Mouse (Mus musculus): Measurements from ENCODE around the gene Lars2. TPM values are rescaled to one million over a fixed set of nuclear protein-coding genes. Genes with fewer than 3 reads are reported as not detected.
"Not testable (repeated sequence)": the region's sequence is repeated elsewhere in the genome, so short reads cannot be mapped to it uniquely, and the experiment has no call there.

The Lars2 gene
- total RNA-seq (2022): 100 to 1,000 TPM in 1 of 4 experiments, 10 to 100 TPM in 3; 47.8 to 177 (median 66.6) TPM

- DNase-seq: peak; percentile 92
Measured at GRCm38 (mm10) chr9:123366708-123367385, at the start of gene Lars2. Gene Lars2, plus strand, starts transcription at chr9:123366927.

GRCm38 (mm10) chr9:123326106-123326505 lies 40.6 kb upstream of the Lars2 start:
- DNase-seq: no peak

DNA sequence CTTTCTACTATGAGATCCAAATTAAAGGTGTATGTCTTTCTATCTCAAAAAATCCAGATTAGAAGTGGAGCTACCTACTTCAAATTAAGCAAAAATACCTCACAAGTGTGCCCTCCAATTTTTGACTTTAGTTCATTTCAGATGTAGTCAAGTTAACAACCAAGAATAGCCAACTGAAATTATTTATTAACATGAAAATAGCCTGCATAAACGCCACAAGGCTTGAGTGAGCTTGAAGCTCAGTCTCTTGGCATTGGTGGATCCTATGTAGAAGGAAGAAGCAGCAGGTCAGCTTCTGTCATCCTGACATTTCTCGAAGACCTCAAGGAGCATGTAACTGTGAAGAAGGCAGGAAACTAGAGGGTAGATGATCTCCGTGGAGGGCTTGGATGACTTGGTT lies 38.4 kb upstream of the Lars2 start:
- no peak for DNase-seq

DNA sequence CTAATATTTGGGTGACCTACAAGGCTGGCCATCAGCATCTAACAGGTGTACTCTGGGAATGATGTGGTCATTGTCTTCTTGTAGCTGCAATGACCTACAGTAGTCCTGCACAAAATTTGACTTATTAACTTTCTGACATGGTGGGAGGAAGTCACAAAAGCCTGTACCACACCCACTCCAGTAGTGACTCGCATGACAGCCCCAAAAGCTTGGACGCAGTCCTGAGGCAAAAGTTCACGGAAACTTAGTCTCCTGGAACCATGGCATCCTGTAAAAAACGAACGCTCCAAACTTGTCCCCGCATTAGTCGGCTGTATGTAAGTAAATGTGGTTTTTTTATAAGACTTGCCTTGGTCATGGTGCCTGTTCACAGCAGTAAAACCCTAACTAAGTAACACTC lies 36.9 kb upstream of the Lars2 start:
- DNase-seq: no peak

GRCm38 (mm10) chr9:123330271-123330670 lies 36.5 kb upstream of the Lars2 start:
- not testable (repeated sequence) for DNase-seq

DNA sequence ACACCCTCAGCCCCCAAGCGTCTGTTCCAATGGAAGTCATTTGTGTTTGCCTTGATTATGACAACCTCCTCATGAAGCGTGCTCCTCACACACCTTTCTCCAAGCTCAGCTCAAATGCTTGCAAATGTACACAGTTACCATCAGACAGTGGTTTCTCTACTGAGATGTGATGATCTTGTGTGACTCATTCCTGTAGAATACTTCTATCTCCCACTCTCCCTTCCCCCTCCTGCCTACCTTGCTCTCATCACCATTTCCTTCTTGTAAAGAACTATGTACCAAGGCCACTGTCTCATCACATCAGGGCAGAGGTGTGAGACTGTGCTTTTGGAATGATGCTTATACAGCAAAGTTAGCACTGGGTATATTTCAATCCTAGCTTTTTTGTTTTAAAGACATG lies 33.2 kb upstream of the Lars2 start:
- DNase-seq: no peak

DNA sequence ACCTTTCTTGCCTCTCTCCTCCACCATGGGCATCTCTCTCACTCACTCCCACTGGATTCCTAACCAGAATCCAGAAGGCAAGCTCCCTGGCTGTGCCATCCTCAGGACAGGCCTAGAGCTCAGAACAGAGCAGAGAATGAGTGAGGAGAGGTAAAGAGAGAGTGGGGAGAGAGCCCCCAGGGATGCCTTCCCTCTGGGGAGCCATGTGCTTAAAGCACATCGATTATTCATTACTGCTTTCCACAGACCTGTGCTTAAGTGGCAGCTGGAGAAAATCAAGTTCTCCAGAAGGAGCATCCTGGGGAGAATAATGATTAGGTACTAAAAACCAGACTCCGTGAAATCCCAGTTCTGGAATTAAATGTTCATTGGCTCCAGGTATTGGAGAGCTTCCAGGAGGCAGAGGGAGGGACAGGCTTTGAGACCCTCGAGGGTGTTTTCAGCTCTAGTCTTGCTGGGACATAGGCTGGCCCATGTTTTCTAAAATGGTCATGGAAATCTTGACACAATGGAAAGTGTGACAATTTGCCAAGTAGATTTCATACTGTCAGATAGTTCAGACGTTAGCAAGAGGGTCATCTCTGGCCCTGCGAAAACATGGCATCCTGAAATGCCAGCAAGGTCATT lies 31.6 kb upstream of the Lars2 start:
- DNase-seq: no peak

- no peak for DNase-seq
Measured at GRCm38 (mm10) chr9:123339651-123340144, 27.0 kb upstream of the Lars2 start.

DNA sequence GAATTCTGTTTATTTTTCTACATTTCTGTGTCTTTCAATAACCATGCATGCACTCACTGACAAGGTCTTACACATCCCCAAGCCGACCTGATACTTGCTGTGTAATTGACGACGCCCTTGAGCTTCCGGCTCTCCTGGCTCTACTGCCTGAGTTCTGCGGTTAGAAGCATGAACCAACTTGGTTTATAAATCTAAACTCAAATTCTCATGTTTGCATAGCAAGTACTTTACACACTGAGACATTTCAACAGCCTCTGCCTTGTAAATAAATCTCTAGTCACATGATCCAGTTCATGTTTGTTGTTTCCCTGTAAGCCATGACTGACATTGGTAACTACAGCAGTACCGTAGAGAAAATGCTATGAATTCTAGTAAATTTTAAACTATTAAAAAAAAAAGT lies 25.5 kb upstream of the Lars2 start:
- DNase-seq: no peak

GRCm38 (mm10) chr9:123343069-123343468 lies 23.7 kb upstream of the Lars2 start:
- no peak for DNase-seq

- not testable (repeated sequence) for DNase-seq
Measured at GRCm38 (mm10) chr9:123349286-123349685, 17.4 kb upstream of the Lars2 start.

DNA sequence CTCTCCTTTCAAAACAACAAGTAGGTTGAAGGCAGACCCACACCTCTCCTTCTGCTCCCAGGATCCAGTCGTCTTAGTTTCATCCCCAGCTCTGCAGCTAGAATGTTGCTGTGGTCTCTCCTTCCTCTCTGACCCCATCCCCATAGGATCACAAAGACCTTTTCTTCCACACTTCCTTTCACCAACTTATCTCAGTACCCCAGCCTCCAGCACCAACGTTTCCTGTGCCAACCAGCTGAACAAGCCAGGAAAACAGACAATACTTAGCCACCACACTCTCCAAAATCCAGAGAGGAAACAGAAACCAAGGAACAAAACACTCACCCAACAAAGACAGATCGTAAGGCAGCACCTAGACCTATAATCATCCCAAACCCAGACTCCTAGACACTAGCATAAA lies 6.7 kb upstream of the Lars2 start:
- no peak for DNase-seq

DNA sequence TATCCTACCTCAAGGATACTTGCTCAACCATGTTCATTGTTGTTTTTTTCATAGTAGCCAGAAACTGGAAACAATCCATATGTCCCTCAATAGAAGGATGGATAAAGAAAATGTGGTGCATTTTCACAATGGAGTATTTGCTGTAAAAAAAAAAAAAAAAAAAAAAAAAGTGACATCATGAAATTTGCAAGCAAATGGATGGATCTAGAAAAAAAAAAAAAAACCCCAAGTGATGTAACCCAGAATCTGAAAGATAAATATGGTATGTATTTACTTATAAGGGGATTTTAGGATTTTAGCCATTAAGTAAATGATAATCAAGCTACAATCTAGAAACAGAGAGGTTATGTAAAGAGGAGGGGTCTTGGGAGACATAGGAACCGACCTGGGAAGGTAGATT lies 1.4 kb upstream of the Lars2 start:
- DNase-seq: no peak

DNA sequence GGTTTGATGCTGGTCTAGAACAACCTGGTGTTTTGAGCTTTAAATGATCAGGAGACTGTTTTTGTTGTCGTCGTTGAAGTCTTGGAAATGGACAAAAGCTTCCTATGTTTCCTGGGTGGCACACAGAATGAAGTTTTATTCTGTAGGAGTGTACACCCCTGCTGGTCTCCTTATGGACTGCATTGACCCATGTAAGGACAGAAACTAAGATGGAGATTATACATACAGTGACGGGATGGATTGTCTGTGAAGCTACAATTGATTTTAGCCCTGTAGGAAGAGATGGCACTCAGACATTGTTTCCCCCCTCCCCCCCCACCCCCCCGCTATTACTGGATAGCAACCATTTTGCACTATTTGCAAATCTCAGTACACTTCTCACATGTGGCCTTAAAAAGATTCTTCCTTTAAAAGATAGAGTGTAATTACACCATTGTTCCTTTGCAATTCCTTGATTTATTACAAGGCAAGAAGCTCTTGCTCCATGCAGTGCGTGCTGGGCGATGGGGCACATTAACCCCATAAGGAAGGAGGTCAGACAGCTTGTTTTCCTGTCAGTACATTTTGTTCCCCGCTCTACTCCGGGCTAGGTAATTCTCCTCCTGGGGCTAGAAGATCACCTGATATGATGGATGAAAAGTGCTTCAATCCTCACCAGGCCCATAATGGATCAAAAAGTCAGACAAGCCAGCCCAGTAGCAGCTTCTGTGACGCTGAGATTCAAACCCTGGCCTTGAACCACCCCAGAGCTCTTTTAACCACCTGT lies 602 bp upstream of the Lars2 start:
- DNase-seq: peak; percentile 13

DNA sequence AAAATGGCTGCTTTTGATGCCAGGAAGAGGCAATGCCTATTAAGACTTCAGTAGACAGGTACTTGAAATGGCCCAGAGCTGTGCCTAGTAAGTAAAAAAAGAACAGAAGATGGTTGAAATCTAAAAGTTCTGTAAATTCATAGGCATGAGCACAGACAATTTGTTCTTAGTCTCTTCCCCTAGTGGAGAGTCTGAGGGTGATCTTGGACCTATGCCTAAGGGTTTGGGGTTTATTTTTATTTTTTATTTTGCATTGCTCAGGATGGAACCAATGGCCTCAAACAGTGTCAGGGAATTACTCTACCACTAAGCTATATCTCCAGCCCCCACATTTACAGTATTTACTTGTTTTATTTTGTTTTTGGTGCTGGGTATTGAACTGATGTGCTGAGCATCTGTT lies 909 bp downstream of the Lars2 start:
- DNase-seq: no peak

GRCm38 (mm10) chr9:123382399-123382798 lies 15.7 kb downstream of the Lars2 start:
- no peak for DNase-seq

DNA sequence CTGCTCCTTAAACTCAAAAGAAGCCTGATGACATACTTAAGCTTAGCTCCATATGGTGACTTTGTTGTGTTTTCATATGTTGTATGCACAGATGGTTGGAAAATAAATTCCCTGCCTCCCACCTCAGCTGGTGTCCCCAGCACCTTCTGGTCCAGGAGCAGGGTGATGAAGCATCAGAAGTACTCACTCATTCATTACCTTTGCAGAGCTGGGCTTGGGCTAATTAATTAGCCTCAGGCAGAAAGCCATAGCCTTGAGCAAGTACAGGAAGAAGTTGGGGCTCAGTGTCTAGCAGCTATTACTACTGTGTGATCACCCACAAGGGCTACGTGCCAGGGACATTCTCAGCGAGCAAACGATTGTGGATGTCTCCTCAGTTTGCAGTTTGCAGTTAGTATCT lies 18.0 kb downstream of the Lars2 start:
- no peak for DNase-seq

DNA sequence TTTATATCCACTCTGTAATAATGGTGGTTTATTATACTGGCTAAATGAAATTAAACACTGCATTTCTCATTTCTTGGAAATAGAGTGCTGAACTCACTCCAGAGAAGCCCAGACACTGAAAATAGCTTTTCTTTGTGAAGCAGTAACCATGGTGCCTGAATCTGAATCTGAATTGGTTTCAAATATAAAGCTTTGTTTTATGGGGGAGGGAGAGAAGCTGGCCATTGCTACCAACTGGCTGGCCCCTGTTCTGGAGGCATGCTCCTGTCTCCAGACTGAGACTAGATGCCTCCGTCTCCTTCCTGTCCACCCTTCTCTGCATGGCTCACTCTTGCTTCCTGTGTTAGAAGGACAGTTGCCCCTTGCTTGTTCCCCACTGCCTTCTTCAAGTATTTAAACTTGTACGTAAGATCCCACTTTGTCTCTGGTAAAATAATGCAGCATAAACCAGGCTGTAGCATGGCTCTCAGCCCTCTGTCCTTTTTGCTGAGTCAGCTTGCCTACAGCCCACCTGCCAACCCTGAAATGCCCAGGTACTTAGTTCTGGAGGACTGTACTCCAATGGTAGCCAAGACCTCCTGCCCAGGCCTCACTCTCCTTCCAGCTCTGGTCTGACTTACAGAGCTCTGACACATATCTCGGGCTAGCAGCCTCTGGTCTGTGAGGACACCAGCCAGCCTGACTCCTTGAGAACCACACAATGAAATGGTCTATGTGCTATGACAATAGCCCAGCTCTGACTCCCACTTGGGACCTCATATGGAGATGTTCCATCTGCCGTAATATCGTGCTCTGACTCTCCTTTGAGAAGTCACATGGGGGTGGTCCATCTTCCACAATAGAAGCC lies 18.8 kb downstream of the Lars2 start:
- DNase-seq: no peak

GRCm38 (mm10) chr9:123386347-123386746 lies 19.6 kb downstream of the Lars2 start:
- DNase-seq: no peak

DNA sequence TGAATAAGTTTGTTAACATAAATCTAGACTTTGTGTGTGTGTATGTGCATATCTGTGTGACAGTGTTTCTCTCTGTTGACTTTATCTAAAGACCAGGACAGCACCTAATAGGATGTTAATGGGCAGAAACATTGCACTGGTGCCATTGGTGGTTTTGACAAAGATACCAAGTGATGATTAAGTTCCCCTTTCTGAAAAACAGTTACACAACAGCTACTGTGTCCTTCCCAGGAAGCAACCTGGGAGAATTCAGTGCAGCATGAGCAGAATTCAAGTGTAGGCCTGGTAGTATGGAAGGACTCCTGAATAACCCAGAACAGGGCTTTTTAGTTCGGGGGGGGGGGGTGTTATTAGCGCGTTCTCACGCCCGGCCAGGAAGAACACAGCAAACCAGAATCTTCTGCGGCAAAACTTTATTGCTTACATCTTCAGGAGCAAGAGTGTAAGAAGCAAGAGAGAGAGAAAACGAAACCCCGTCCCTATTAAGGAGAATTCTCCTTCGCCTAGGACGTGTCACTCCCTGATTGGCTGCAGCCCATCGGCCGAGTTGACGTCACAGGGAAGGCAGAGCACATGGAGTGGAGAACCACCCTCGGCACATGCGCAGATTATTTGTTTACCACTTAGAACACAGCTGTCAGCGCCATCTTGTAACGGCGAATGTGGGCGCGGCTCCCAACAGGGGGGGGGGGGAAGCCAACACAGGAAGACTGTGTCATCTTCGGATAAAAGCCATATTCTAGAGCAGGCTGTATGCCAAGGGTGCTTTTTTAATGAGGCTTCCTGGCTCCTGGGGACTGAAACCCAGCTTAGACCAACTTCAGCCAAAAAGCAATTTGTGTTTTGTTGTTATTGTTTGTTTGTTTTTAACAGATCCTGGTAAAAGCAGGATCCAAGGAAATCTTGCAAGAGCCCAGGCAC lies 21.6 kb downstream of the Lars2 start:
- not testable (repeated sequence) for DNase-seq

DNA sequence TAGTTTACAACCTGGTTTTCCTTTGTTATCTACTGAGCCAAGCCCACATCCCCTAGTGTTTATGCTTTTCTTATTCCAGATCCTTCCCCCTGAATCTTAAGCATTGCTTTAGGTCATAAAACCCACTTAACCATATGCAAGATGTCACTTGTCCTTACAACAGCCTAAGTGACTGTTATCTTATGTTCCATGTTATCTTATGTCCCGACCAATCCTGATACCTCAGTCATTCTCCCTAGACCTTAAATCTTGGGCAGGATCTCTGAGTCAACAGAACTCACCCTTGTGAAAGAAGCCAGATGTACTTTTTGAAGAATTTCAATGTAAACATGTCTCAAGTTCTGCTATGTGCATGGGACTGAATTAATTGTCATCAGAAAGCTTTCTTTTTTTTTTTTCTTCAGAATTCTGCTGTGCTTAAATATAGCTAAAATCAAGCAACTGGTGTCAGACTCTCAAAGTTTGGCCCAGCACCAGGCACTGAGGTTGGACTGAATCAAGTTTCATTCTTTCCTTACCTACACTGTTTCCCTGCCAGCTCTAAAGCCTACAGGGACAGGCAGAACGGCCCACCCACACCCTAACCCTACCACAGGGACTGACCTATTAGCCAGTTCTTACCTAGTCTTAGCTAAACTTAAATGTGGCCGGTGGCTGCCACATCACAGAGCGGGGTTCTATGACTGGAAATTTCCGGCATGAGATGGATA lies 24.6 kb downstream of the Lars2 start:
- no peak for DNase-seq
